Mouse (Mus musculus) heart, postnatal 0 days (tissue): ENCODE results near the gene Clip4. TPM values are rescaled to one million over a fixed set of nuclear protein-coding genes. Genes with fewer than 3 reads are reported as not detected.
"Not testable (repeated sequence)": the region's sequence is repeated elsewhere in the genome, so short reads cannot be mapped to it uniquely, and the experiment has no call there.

ENCODE experiments used
- ATAC-seq: fragments of 200-750 bp; cut with Nextera tagmentation; 2 replicates; pipeline ENCODE4 v1.8.0; 2017; ENCODE audit warnings: low read depth, moderate number of reproducible peaks, moderate library complexity; ENCODE audit not compliant: insufficient read depth
- DNase-seq: peaks from one replicate; pipeline ENCODE4 v3.0.0-alpha.2; 2016; ENCODE audit warnings: low spot score
- H3K27ac ChIP-seq: fragments of 300-500 bp; sonication (generic); 2 replicates; pipeline ENCODE4 v1.5.1; 2014; ENCODE audit warnings: low read depth, mild to moderate bottlenecking
- H3K27me3 ChIP-seq: fragments of 300-500 bp; sonication (generic); 2 replicates; pipeline ENCODE4 v1.6.1; 2014; ENCODE audit warnings: low read length, mixed read lengths; ENCODE audit not compliant: control insufficient read depth, insufficient read depth
- H3K36me3 ChIP-seq: fragments of 300-500 bp; sonication (generic); replicated peaks from 2 replicates; pipeline ENCODE4 v1.6.1; 2014; ENCODE audit warnings: low read length, mixed read lengths; ENCODE audit not compliant: control insufficient read depth, insufficient read depth
- H3K4me1 ChIP-seq: fragments of 300-500 bp; sonication (generic); 2 replicates; pipeline ENCODE4 v1.6.1; 2014; ENCODE audit warnings: antibody characterized with exemption; ENCODE audit not compliant: control insufficient read depth, insufficient read depth
- H3K4me2 ChIP-seq: fragments of 300-500 bp; sonication (generic); 2 replicates; pipeline ENCODE4 v1.6.1; 2014; ENCODE audit warnings: low read depth, mild to moderate bottlenecking, low read length, moderate library complexity
- H3K4me3 ChIP-seq: fragments of 300-500 bp; sonication (generic); 2 replicates; pipeline ENCODE4 v1.5.1; 2014; ENCODE audit warnings: low read depth, low read length
- H3K9ac ChIP-seq: fragments of 300-500 bp; sonication (generic); replicated peaks from 2 replicates; pipeline ENCODE4 v1.6.1; 2014; ENCODE audit warnings: low read depth, low read length, mixed read lengths
- H3K9me3 ChIP-seq: fragments of 300-500 bp; sonication (generic); replicated peaks from 2 replicates; pipeline ENCODE4 v1.6.1; 2016; ENCODE audit warnings: low read length; ENCODE audit not compliant: control insufficient read depth
- CTCF ChIP-seq: IDR thresholded peaks from 2 replicates; pipeline ENCODE4 v1.5.1; 2016; ENCODE audit warnings: antibody characterized with exemption, control low read depth, low read depth
- EP300 ChIP-seq: IDR thresholded peaks from 2 replicates; pipeline ENCODE4 v1.6.1; 2016; ENCODE audit warnings: antibody characterized with exemption, low read depth
- WGBS: fragments of 180-500 bp; shearing (Covaris S2); extraction: QIAGEN DNeasy Blood & Tissue Kit; methylation state at CpG from one replicate; pipeline ENCODE4 v1.1.7; 2014; 5-methylcytosine and 5-hydroxymethylcytosine counted together
- polyA plus RNA-seq: library from polyadenylated mRNA; unstranded; fragments of >200 nt; fragmentation: Nextera tagmentation; extraction: Ambion mirVana; gene quantifications from 2 replicates; pipeline ENCODE4 v1.2.1, GENCODE M21; 2015
- total RNA-seq: library from RNA; depleted of rRNA; stranded (reverse); fragments of >200 nt; gene quantifications from 2 replicates; pipeline ENCODE4 v1.2.3, GENCODE M21; 2014; ENCODE audit warnings: low replicate concordance; rRNA removed

The Clip4 gene
- 34.3 and 49.9 TPM in 2 replicates for total RNA-seq
- 43.4 and 51.2 TPM in 2 replicates for polyA plus RNA-seq

GRCm38 (mm10) chr17:71768173-71768572 is at the start of gene Clip4:
Clip4 (plus strand) TSS chr17:71768473.
- ATAC-seq, H3K36me3 ChIP-seq, H3K9me3 ChIP-seq, H3K4me2 ChIP-seq, H3K27me3 ChIP-seq, H3K9ac ChIP-seq, H3K27ac ChIP-seq, DNase-seq, H3K4me3 ChIP-seq, H3K4me1 ChIP-seq: not testable (repeated sequence)
- 80% methylated on average over 1 of the region's 1 CpGs for WGBS

- no peaks in the 10 kb centered on the region for H3K36me3 ChIP-seq
- no peak for DNase-seq
- no peak overlapping the region for H3K4me3 ChIP-seq
- H3K9me3 ChIP-seq = no peaks in the 10 kb centered on the region
- ATAC-seq = no peak; the same call in 1 of the 2 replicates
- no peak overlapping the region for H3K4me2 ChIP-seq
- H3K27ac ChIP-seq = peak overlapping the region; percentile 94
- TF ChIP-seq CTCF (no peak), EP300 (no peak)
- no peaks in the 10 kb centered on the region for H3K27me3 ChIP-seq
- peaks cover 18% of the 10 kb centered on the region for H3K4me1 ChIP-seq
- peak overlapping the region; percentile 45; the same call in 1 of the 2 replicates for H3K9ac ChIP-seq
Measured at GRCm38 (mm10) chr17:71720434-71720833, 47.8 kb upstream of the Clip4 start.

- Histone ChIP-seq H3K27ac (peak overlapping the region; percentile 94), H3K9ac (no peak overlapping the region)
Measured at GRCm38 (mm10) chr17:71721019-71721418, 47.3 kb upstream of the Clip4 start.

GRCm38 (mm10) chr17:71730655-71731054 is 37.6 kb upstream of the Clip4 start:
- ATAC-seq = peak; percentile 75
- Histone ChIP-seq H3K4me3 (no peak overlapping the region), H3K9me3 (no peaks in the 10 kb centered on the region), H3K4me2 (no peak overlapping the region), H3K36me3 (no peaks in the 10 kb centered on the region), H3K27ac (peak overlapping the region; percentile 46), H3K4me1 (peaks cover 16% of the 10 kb centered on the region; the same call in 1 of the 2 replicates), H3K27me3 (no peaks in the 10 kb centered on the region), H3K9ac (no peak overlapping the region)
- peak; percentile 53 for DNase-seq
- TF ChIP-seq EP300 = no peak
- TF ChIP-seq CTCF = no peak
- WGBS = 33% methylated on average over 2 of the region's 2 CpGs

More at GRCm38 (mm10) chr17:71721019-71721418, 47.3 kb upstream of the Clip4 start:
- 15% methylated on average over 3 of the region's 3 CpGs for WGBS
- peak; percentile 94 for ATAC-seq
- DNase-seq = peak; percentile 81
- TF ChIP-seq CTCF = no peak; the same call in 1 of the 2 replicates
- TF ChIP-seq EP300 = 0 out of 2 replicates have a peak, but pooled peaks have one; percentile 34
- no peak overlapping the region for H3K4me2 ChIP-seq
- peaks cover 18% of the 10 kb centered on the region for H3K4me1 ChIP-seq
- no peaks in the 10 kb centered on the region for H3K27me3 ChIP-seq
- H3K36me3 ChIP-seq = no peaks in the 10 kb centered on the region
- no peak overlapping the region for H3K4me3 ChIP-seq
- H3K9me3 ChIP-seq = no peaks in the 10 kb centered on the region

- Histone ChIP-seq H3K9me3 (no peaks in the 10 kb centered on the region), H3K27ac (no peak overlapping the region), H3K27me3 (no peaks in the 10 kb centered on the region), H3K4me2 (no peak overlapping the region), H3K4me3 (no peak overlapping the region), H3K4me1 (0 out of 2 replicates have a peak, but pooled peaks cover 4% of the 10 kb centered on the region), H3K9ac (no peak overlapping the region), H3K36me3 (no peaks in the 10 kb centered on the region)
- ATAC-seq (no peak), DNase-seq (no peak)
- WGBS = 50% methylated on average over 3 of the region's 3 CpGs
- TF ChIP-seq CTCF (no peak), EP300 (no peak)
Measured at GRCm38 (mm10) chr17:71736442-71736841, 31.8 kb upstream of the Clip4 start.

- Histone ChIP-seq H3K4me3 (no peak overlapping the region), H3K9ac (no peak overlapping the region), H3K36me3 (no peaks in the 10 kb centered on the region), H3K27ac (no peak overlapping the region), H3K4me1 (no peaks in the 10 kb centered on the region), H3K4me2 (no peak overlapping the region), H3K27me3 (no peaks in the 10 kb centered on the region), H3K9me3 (no peaks in the 10 kb centered on the region)
- ATAC-seq (no peak), DNase-seq (no peak)
- no peak for TF ChIP-seq EP300
- no peak for TF ChIP-seq CTCF
- 89% methylated on average over 3 of the region's 3 CpGs for WGBS
Measured at GRCm38 (mm10) chr17:71742156-71742555, 26.1 kb upstream of the Clip4 start.
